Mouse (Mus musculus) heart, adult 2 months (tissue): ENCODE measurements around the gene Blm.

Source experiments
- CTCF ChIP-seq: fragments of 200-600 bp; IDR thresholded peaks from 2 replicates; pipeline ENCODE4 v1.8.1; 2022; ENCODE audit warnings: antibody characterized with exemption, mild to moderate bottlenecking, moderate library complexity
- EP300 ChIP-seq: fragments of 200-500 bp; IDR thresholded peaks from 2 replicates; pipeline ENCODE4 v1.6.1; 2011; ENCODE audit warnings: low read depth, low read length, control low read depth; ENCODE audit not compliant: insufficient read depth
- POLR2A ChIP-seq: fragments of 200-500 bp; IDR thresholded peaks from 2 replicates; pipeline ENCODE4 v1.6.1; 2011; ENCODE audit warnings: mild to moderate bottlenecking, low read depth, low read length, control low read depth; ENCODE audit not compliant: insufficient read depth

GRCm38 (mm10) chr7:80407712-80408111 is 127.2 kb downstream of the Blm start:
- no peak for TF ChIP-seq POLR2A
- no peak for TF ChIP-seq CTCF
- no peak for TF ChIP-seq EP300
